Mouse (Mus musculus) regulatory T cell (primary cell): ENCODE measurements around the gene Gm20388.

Source experiments
- in situ Hi-C: fragments of 300-600 bp; cut with MboI, MseI; formaldehyde crosslinking; loops from one replicate; pipeline ENCODE4 v1.15.1; 2025; ENCODE audit warnings: high pct_unique_total_duplicates

The Gm20388 gene

GRCm38 (mm10) chr8:120859881-120860280 lies 949.2 kb downstream of the Gm20388 start:
- in situ Hi-C loops = no loop called here

- in situ Hi-C loops = no loop called here
Observed at GRCm38 (mm10) chr8:120860423-120861126, 949.9 kb downstream of the Gm20388 start.

GRCm38 (mm10) chr8:120863683-120864082 lies 953.0 kb downstream of the Gm20388 start:
- in situ Hi-C loops = no loop called here

GRCm38 (mm10) chr8:120867386-120867785 lies 956.7 kb downstream of the Gm20388 start:
- in situ Hi-C loops = no loop called here

GRCm38 (mm10) chr8:120872661-120873060 lies 962.0 kb downstream of the Gm20388 start:
- in situ Hi-C loops = no loop called here

- in situ Hi-C loops = no loop called here
Observed at GRCm38 (mm10) chr8:120876010-120876918, 965.6 kb downstream of the Gm20388 start.

GRCm38 (mm10) chr8:120877005-120877404 lies 966.4 kb downstream of the Gm20388 start:
- in situ Hi-C loops = no loop called here

- in situ Hi-C loops = no loop called here
Observed at GRCm38 (mm10) chr8:120879928-120880327, 969.3 kb downstream of the Gm20388 start.

- in situ Hi-C loops = no loop called here
Observed at GRCm38 (mm10) chr8:120881634-120882033, 971.0 kb downstream of the Gm20388 start.

GRCm38 (mm10) chr8:120882657-120883056 lies 972.0 kb downstream of the Gm20388 start:
- in situ Hi-C loops = no loop called here

GRCm38 (mm10) chr8:120883369-120883768 lies 972.7 kb downstream of the Gm20388 start:
- in situ Hi-C loops = no loop called here

- in situ Hi-C loops = no loop called here
Observed at GRCm38 (mm10) chr8:120883853-120884252, 973.2 kb downstream of the Gm20388 start.

- in situ Hi-C loops = no loop called here
Observed at GRCm38 (mm10) chr8:120884881-120885280, 974.2 kb downstream of the Gm20388 start.

GRCm38 (mm10) chr8:120887254-120887653 lies 976.6 kb downstream of the Gm20388 start:
- in situ Hi-C loops = no loop called here

GRCm38 (mm10) chr8:120888005-120888404 lies 977.4 kb downstream of the Gm20388 start:
- in situ Hi-C loops = no loop called here

- in situ Hi-C loops = no loop called here
Observed at GRCm38 (mm10) chr8:120889189-120889588, 978.5 kb downstream of the Gm20388 start.

GRCm38 (mm10) chr8:120890068-120890467 lies 979.4 kb downstream of the Gm20388 start:
- in situ Hi-C loops = loop anchor here (10.0 kb wide), 1 partner anchor 205 kb away; no protein-coding TSS in a partner anchor

- in situ Hi-C loops = loop anchor here (10.0 kb wide), 1 partner anchor 200 kb away; no protein-coding TSS in a partner anchor
Observed at GRCm38 (mm10) chr8:120895009-120895408, 984.4 kb downstream of the Gm20388 start.

GRCm38 (mm10) chr8:120895600-120895999 lies 985.0 kb downstream of the Gm20388 start:
- in situ Hi-C loops = loop anchor here (10.0 kb wide), 1 partner anchor 199 kb away; no protein-coding TSS in a partner anchor

GRCm38 (mm10) chr8:120896203-120896602 lies 985.6 kb downstream of the Gm20388 start:
- in situ Hi-C loops = loop anchor here (10.0 kb wide), 1 partner anchor 199 kb away; no protein-coding TSS in a partner anchor

GRCm38 (mm10) chr8:120898008-120898407 lies 987.4 kb downstream of the Gm20388 start:
- in situ Hi-C loops = loop anchor here (10.0 kb wide), 1 partner anchor 197 kb away; no protein-coding TSS in a partner anchor

- in situ Hi-C loops = loop anchor here (10.0 kb wide), 1 partner anchor 196 kb away; no protein-coding TSS in a partner anchor
Observed at GRCm38 (mm10) chr8:120898828-120899407, 988.3 kb downstream of the Gm20388 start.
